Mouse (Mus musculus) testis, adult 2 months (tissue): Measurements from ENCODE around the gene Atp9a. TPM values are rescaled to one million over a fixed set of nuclear protein-coding genes. Genes with fewer than 3 reads are reported as not detected.

ENCODE experiments used
- H3K27ac ChIP-seq: fragments of 200-500 bp; 2 replicates; pipeline ENCODE4 v1.5.1; 2012; ENCODE audit warnings: low read depth, low read length; ENCODE audit not compliant: control insufficient read depth, insufficient read depth
- H3K27me3 ChIP-seq: fragments of 200-500 bp; 2 replicates; pipeline ENCODE4 v1.6.1; 2012; ENCODE audit warnings: mild to moderate bottlenecking, low read length, moderate library complexity; ENCODE audit not compliant: control insufficient read depth, insufficient read depth
- H3K36me3 ChIP-seq: fragments of 200-500 bp; 2 replicates; pipeline ENCODE4 v1.6.1; 2012; ENCODE audit warnings: mild to moderate bottlenecking, low read length; ENCODE audit not compliant: control insufficient read depth, insufficient read depth
- H3K4me1 ChIP-seq: fragments of 200-500 bp; 2 replicates; pipeline ENCODE4 v1.6.1; 2012; ENCODE audit warnings: low read length; ENCODE audit not compliant: control insufficient read depth, insufficient read depth
- H3K4me3 ChIP-seq: fragments of 200-500 bp; 2 replicates; pipeline ENCODE4 v1.5.1; 2012; ENCODE audit warnings: low read depth, mild to moderate bottlenecking, low read length, moderate library complexity, mixed read lengths; ENCODE audit not compliant: control insufficient read depth
- CTCF ChIP-seq: fragments of 200-500 bp; IDR thresholded peaks from 2 replicates; pipeline ENCODE4 v1.5.1; 2012; ENCODE audit warnings: low read depth, mild to moderate bottlenecking, inconsistent platforms, low read length, moderate library complexity; ENCODE audit not compliant: control insufficient read depth, insufficient read depth, insufficient replicate concordance
- POLR2A ChIP-seq: fragments of 200-500 bp; IDR thresholded peaks from 2 replicates; pipeline ENCODE4 v1.6.1; 2012; ENCODE audit warnings: low read depth, mild to moderate bottlenecking, inconsistent platforms, low read length, moderate library complexity; ENCODE audit not compliant: control insufficient read depth
- polyA plus RNA-seq: library from polyadenylated mRNA; depleted of rRNA; stranded (reverse); fragments of >200 nt; gene quantifications from 2 replicates; pipeline ENCODE4 v1.2.3, GENCODE M21; 2012

Gene Atp9a
- polyA plus RNA-seq, 1 experiment: 63.7 TPM

- Histone ChIP-seq H3K4me1 (peaks cover 16% of the 10 kb centered on the region), H3K4me3 (no peak overlapping the region), H3K27ac (no peak overlapping the region), H3K27me3 (no peaks in the 10 kb centered on the region), H3K36me3 (no peaks in the 10 kb centered on the region)
- TF ChIP-seq POLR2A: no peak
- no peak for TF ChIP-seq CTCF
Measured at GRCm38 (mm10) chr2:168593004-168593403, 149.2 kb downstream of the Atp9a start.

GRCm38 (mm10) chr2:168591076-168591475 lies 151.1 kb downstream of the Atp9a start:
- Histone ChIP-seq H3K36me3 (no peaks in the 10 kb centered on the region), H3K27me3 (no peaks in the 10 kb centered on the region), H3K4me1 (peaks cover 16% of the 10 kb centered on the region), H3K4me3 (no peak overlapping the region), H3K27ac (no peak overlapping the region)
- TF ChIP-seq POLR2A (no peak), CTCF (no peak)

DNA sequence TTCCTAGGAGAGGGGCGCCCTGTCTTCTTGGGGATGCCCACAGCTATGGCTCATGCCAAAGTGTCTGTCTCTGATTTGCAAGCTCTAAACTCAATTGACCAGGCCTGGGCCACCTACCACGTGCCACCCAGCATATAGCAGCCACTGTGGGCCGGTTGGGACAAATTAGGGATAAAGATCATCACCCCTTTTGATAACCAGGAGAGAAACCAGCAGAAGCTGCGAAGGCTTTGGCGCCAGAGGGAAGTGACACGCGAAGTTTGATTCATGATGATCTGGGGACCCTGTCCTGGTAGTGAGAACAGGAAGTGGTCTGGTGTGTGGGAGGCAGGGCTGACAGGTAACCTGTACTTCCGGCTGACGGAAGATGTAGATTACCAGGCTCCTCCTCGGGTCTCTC lies 151.7 kb downstream of the Atp9a start:
- H3K27ac ChIP-seq: no peak overlapping the region
- TF ChIP-seq CTCF: no peak
- no peak for TF ChIP-seq POLR2A

GRCm38 (mm10) chr2:168590168-168590551 lies 152.0 kb downstream of the Atp9a start:
- H3K36me3 ChIP-seq: no peaks in the 10 kb centered on the region
- peak overlapping the region; percentile 72 for H3K4me3 ChIP-seq
- no peak for TF ChIP-seq POLR2A
- no peak for TF ChIP-seq CTCF
- H3K27me3 ChIP-seq: no peaks in the 10 kb centered on the region
- peaks cover 21% of the 10 kb centered on the region for H3K4me1 ChIP-seq
- no peak overlapping the region for H3K27ac ChIP-seq

More for the DNA sequence above, 151.7 kb downstream of the Atp9a start:
- peaks cover 19% of the 10 kb centered on the region for H3K4me1 ChIP-seq
- H3K36me3 ChIP-seq: no peaks in the 10 kb centered on the region
- peak overlapping the region; percentile 4; the same call in 1 of the 2 replicates for H3K4me3 ChIP-seq
- H3K27me3 ChIP-seq: no peaks in the 10 kb centered on the region

DNA sequence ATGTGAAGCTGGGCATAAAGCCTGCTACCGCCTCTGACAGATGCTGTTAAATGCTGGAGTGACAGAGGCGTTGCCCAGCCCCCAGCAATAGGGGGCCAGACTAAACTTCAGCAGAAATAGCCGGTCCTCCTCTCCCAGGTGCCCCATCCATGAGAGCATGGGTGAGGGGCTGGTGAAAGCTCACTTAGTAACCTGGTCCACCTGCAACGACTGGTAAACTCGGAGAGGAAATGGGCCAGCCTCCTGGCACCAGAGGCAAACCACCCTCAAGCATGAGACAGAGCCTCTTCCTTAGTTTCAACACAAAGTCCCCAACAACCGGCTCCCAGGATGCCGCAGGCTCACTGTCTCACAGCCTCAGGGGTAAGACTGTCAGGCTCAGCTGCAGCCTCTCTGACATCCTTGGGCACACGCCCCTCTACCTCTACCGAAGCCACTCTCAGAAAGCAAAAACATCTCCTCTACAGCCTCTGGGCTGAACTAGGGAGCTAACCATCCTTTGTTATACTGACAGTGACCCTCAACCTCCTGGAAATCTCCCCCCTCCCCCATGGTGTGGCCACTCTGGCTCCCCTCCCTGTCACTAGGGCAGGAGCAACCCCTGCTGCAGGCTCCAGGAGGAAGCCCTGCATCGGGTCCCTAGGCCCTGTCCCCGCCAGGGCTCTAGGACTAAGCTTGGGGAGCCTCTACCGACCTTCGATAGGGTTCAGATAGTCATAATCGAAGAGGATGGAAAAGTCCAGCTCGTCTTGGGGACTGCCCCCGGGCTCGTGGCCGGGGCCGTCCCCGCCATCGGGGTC lies 152.6 kb downstream of the Atp9a start:
- no peak overlapping the region for H3K27ac ChIP-seq
- H3K4me3 ChIP-seq: peak overlapping the region; percentile 72
- TF ChIP-seq POLR2A (no peak), CTCF (no peak)
- peaks cover 21% of the 10 kb centered on the region for H3K4me1 ChIP-seq
- no peaks in the 10 kb centered on the region for H3K27me3 ChIP-seq
- no peaks in the 10 kb centered on the region for H3K36me3 ChIP-seq

DNA sequence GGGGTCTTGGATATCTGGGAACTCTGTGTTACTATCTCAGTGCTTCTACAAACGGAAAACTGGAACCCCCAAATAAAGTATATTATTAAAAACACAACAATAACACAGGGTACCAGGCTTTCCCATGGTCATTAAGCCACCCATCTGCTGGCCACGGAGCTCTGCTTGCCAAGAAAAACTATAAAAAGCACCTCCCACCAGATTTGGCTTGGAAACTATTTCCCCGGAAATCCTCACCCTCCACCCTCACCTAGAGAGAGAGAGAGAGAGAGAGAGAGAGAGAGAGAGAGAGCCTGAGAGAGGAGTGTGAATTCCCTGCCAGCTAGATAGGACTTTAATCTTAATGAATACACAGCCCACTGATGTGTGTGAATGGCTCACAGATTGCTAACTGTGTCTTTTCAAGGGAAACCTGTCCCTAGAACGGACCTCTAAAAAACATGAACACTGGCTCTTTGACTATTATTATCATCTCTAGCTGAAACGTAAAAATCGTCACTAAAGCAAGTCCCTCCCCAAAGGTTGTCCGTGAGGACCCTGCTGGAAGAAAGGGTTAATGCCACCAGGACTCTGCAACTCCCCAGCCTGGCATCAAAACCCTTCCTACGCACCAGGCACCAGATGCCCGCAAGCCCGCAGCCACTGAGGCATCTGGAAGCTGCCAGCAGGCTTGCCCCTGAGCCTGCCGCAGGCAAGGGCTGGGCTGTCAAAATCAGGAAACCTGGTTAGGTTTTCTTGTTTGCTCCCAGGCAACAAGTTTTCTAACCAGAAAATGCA lies 153.4 kb downstream of the Atp9a start:
- no peak overlapping the region for H3K27ac ChIP-seq
- H3K4me3 ChIP-seq: no peak overlapping the region
- H3K4me1 ChIP-seq: peaks cover 21% of the 10 kb centered on the region
- no peaks in the 10 kb centered on the region for H3K27me3 ChIP-seq
- TF ChIP-seq CTCF (no peak), POLR2A (no peak)
- H3K36me3 ChIP-seq: no peaks in the 10 kb centered on the region

GRCm38 (mm10) chr2:168587159-168587558 lies 155.1 kb downstream of the Atp9a start:
- no peaks in the 10 kb centered on the region for H3K27me3 ChIP-seq
- peaks cover 21% of the 10 kb centered on the region for H3K4me1 ChIP-seq

More at GRCm38 (mm10) chr2:168587159-168587558, 155.1 kb downstream of the Atp9a start:
- no peak overlapping the region for H3K4me3 ChIP-seq
- H3K27ac ChIP-seq: no peak overlapping the region
- no peak for TF ChIP-seq CTCF
- TF ChIP-seq POLR2A: no peak
- no peaks in the 10 kb centered on the region for H3K36me3 ChIP-seq
